Mouse (Mus musculus): ENCODE measurements at regions not wholly inside any gene's neighbourhood (a gene's known extent, or its start where the extent isn't known, plus 50 kb on each side); places are given as distances from the start of the nearest gene placed in this dataset.

GRCm38 (mm10) chr3:21842545-21843291 lies 233.7 kb upstream of the Tbl1xr1 start:
- TF ChIP-seq UBTF (IDR thresholded peaks at IDR 0.05; ENCODE audit: low read depth, low read length) = no peak
- TF ChIP-seq USF1 (IDR thresholded peaks at IDR 0.05; ENCODE audit: low read depth, low read length) = no peak
- TF ChIP-seq MYC (IDR thresholded peaks at IDR 0.05; ENCODE audit: low read depth, low read length) = no peak
- TF ChIP-seq NRF1 (IDR thresholded peaks at IDR 0.05; ENCODE audit: low read depth, low read length) = no peak
- TF ChIP-seq HCFC1 (IDR thresholded peaks at IDR 0.05; ENCODE audit: low read depth, low read length) = no peak
- TF ChIP-seq ZNF384 (IDR thresholded peaks at IDR 0.05; ENCODE audit: low read depth, low read length) = no peak
- TF ChIP-seq JUND (conservative IDR thresholded peaks at IDR 0.05; ENCODE audit: low read depth, low read length) = no peak
- TF ChIP-seq ZKSCAN1 (IDR thresholded peaks at IDR 0.05; ENCODE audit: borderline replicate concordance, low read depth, low read length) = no peak
- TF ChIP-seq CTCF (conservative IDR thresholded peaks at IDR 0.05 in 1 of 2, IDR thresholded peaks at IDR 0.05 in 1 of 2; ENCODE audit: low read depth in 2 of 2, low read length in 2 of 2) = no peak
- TF ChIP-seq GABPA (IDR thresholded peaks at IDR 0.05; ENCODE audit: insufficient replicate concordance, low read depth, low read length) = no peak
- no peak for TF ChIP-seq CHD2 (IDR thresholded peaks at IDR 0.05; ENCODE audit: low read length)
- no peak for TF ChIP-seq E2F4 (IDR thresholded peaks at IDR 0.05; ENCODE audit: insufficient replicate concordance, low read depth, low read length)
- TF ChIP-seq MAZ (IDR thresholded peaks at IDR 0.05; ENCODE audit: low read depth, low read length) = no peak
- TF ChIP-seq KAT2A (IDR thresholded peaks at IDR 0.05; ENCODE audit: insufficient replicate concordance, low read length) = no peak
- no peak for TF ChIP-seq POLR2AphosphoS2 (IDR thresholded peaks at IDR 0.05; ENCODE audit: low read depth, low read length)
- dilution Hi-C loops (cut with MboI; ENCODE audit: extremely low pct_ligation_motif_present, extremely low pct_unique_long_range_greater_than_20kb, low sequenced_read_pairs) = no loop called here
- Histone ChIP-seq H3K79me2 (replicated peaks; ENCODE audit: control insufficient read depth, extremely low read depth, insufficient read depth, poor library complexity, severe bottlenecking) (no peaks in the 10 kb centered on the region), H3K4me2 (ENCODE audit: insufficient read depth, low read depth, poor library complexity, severe bottlenecking) (no peak overlapping the region), H3K9ac (ENCODE audit: insufficient read depth, low read depth) (no peak overlapping the region), H3K9me3 (replicated peaks; ENCODE audit: low read length) (no peaks in the 10 kb centered on the region), H3K27me3 (replicated peaks) (no peaks in the 10 kb centered on the region), H3K4me3 (replicated peaks in 1 of 3; ENCODE audit: low read depth in 2 of 3, low read length in 2 of 3, poor library complexity in 1 of 3) (no peak overlapping the region), H3K36me3 (replicated peaks in 1 of 2; ENCODE audit: control insufficient read depth in 1 of 2, insufficient read depth in 1 of 2, low read length in 1 of 2) (no peaks in the 10 kb centered on the region), H3K4me1 (ENCODE audit: control insufficient read depth in 1 of 2, insufficient read depth in 2 of 2) (peaks cover 11 to 27% of the 10 kb centered on the region in 2 experiments), H3K27ac (ENCODE audit: insufficient read depth, low read depth) (no peak overlapping the region)
- DNase-seq (ENCODE audit: extremely low read depth) = no peak
- in situ Hi-C loops (cut with MboI; ENCODE audit: low pct_ligation_motif_present, low pct_unique_long_range_greater_than_20kb, low sequenced_read_pairs) = no loop called here

GRCm38 (mm10) chr3:21843292-21843852 lies 233.1 kb upstream of the Tbl1xr1 start:
- no peak overlapping the region for H3K4me2 ChIP-seq (ENCODE audit: insufficient read depth, low read depth, poor library complexity, severe bottlenecking)
- no peak overlapping the region for H3K9ac ChIP-seq (ENCODE audit: insufficient read depth, low read depth)
- H3K4me3 ChIP-seq (replicated peaks in 1 of 3; ENCODE audit: low read depth in 2 of 3, low read length in 2 of 3, poor library complexity in 1 of 3) = no peak overlapping the region
- DNase-seq (ENCODE audit: extremely low read depth) = no peak
- peaks cover 11 to 20% of the 10 kb centered on the region in 2 experiments for H3K4me1 ChIP-seq (ENCODE audit: control insufficient read depth in 1 of 2, insufficient read depth in 2 of 2)
- no peaks in the 10 kb centered on the region for H3K9me3 ChIP-seq (replicated peaks; ENCODE audit: low read length)
- dilution Hi-C loops (cut with MboI; ENCODE audit: extremely low pct_ligation_motif_present, extremely low pct_unique_long_range_greater_than_20kb, low sequenced_read_pairs) = no loop called here
- in situ Hi-C loops (cut with MboI; ENCODE audit: low pct_ligation_motif_present, low pct_unique_long_range_greater_than_20kb, low sequenced_read_pairs) = no loop called here
- no peak overlapping the region for H3K27ac ChIP-seq (ENCODE audit: insufficient read depth, low read depth)
- no peaks in the 10 kb centered on the region for H3K36me3 ChIP-seq (replicated peaks in 1 of 2; ENCODE audit: control insufficient read depth in 1 of 2, insufficient read depth in 1 of 2, low read length in 1 of 2)
- no peak for TF ChIP-seq MAX (IDR thresholded peaks at IDR 0.05; ENCODE audit: low read length)
- TF ChIP-seq TBP (conservative IDR thresholded peaks at IDR 0.05; ENCODE audit: low read depth, low read length) = no peak
- TF ChIP-seq NELFE (IDR thresholded peaks at IDR 0.05; ENCODE audit: low read depth, low read length) = no peak
- no peak for TF ChIP-seq E2F4 (IDR thresholded peaks at IDR 0.05; ENCODE audit: insufficient replicate concordance, low read depth, low read length)
- no peak for TF ChIP-seq RCOR1 (conservative IDR thresholded peaks at IDR 0.05; ENCODE audit: low read depth, low read length)
- TF ChIP-seq ZC3H11A (IDR thresholded peaks at IDR 0.05; ENCODE audit: low read depth, low read length) = no peak
- no peak for TF ChIP-seq MEF2A (IDR thresholded peaks at IDR 0.05; ENCODE audit: borderline replicate concordance, low read depth, low read length)
- no peak for TF ChIP-seq TCF12 (IDR thresholded peaks at IDR 0.05; ENCODE audit: low read depth, low read length)
- TF ChIP-seq ETS1 (conservative IDR thresholded peaks at IDR 0.05; ENCODE audit: low read depth, low read length) = no peak
- TF ChIP-seq EP300 (IDR thresholded peaks at IDR 0.05; ENCODE audit: low read length) = no peak
- no peak for TF ChIP-seq ZNF384 (IDR thresholded peaks at IDR 0.05; ENCODE audit: low read depth, low read length)
- no peak for TF ChIP-seq MXI1 (IDR thresholded peaks at IDR 0.05; ENCODE audit: low read depth, low read length)
- no peak for TF ChIP-seq SIN3A (IDR thresholded peaks at IDR 0.05; ENCODE audit: low read length)
- no peak for TF ChIP-seq SMC3 (IDR thresholded peaks at IDR 0.05; ENCODE audit: low read depth, low read length)
- TF ChIP-seq PAX5 (IDR thresholded peaks at IDR 0.05; ENCODE audit: low read length) = no peak
- TF ChIP-seq IRF4 (IDR thresholded peaks at IDR 0.05; ENCODE audit: low read depth, low read length) = no peak
- no peak for TF ChIP-seq KAT2A (IDR thresholded peaks at IDR 0.05; ENCODE audit: insufficient replicate concordance, low read length)
- H3K27me3 ChIP-seq (replicated peaks) = no peaks in the 10 kb centered on the region
- no peaks in the 10 kb centered on the region for H3K79me2 ChIP-seq (replicated peaks; ENCODE audit: control insufficient read depth, extremely low read depth, insufficient read depth, poor library complexity, severe bottlenecking)

Data from CH12.LX (cell line).